Mouse (Mus musculus) embryonic facial prominence, embryonic 15.5 days (tissue): ENCODE results near the gene Fdx1. TPM values are rescaled to one million over a fixed set of nuclear protein-coding genes. Genes with fewer than 3 reads are reported as not detected.

Experiments used
- ATAC-seq: fragments of 200-750 bp; cut with Nextera tagmentation; 2 replicates; pipeline ENCODE4 v1.8.0; 2017; ENCODE audit warnings: low read depth, moderate TSS enrichment; ENCODE audit not compliant: insufficient number of reproducible peaks, low FRiP score, low TSS enrichment
- H3K27ac ChIP-seq: fragments of 300-500 bp; sonication (generic); replicated peaks from 2 replicates; pipeline ENCODE4 v1.5.1; 2015; ENCODE audit warnings: mild to moderate bottlenecking, inconsistent platforms
- H3K27me3 ChIP-seq: fragments of 300-500 bp; sonication (generic); 2 replicates; pipeline ENCODE4 v1.6.1; 2015; ENCODE audit warnings: inconsistent platforms
- H3K36me3 ChIP-seq: fragments of 300-500 bp; sonication (generic); 2 replicates; pipeline ENCODE4 v1.6.1; 2015; ENCODE audit warnings: mild to moderate bottlenecking, inconsistent platforms
- H3K4me1 ChIP-seq: fragments of 300-500 bp; sonication (generic); 2 replicates; pipeline ENCODE4 v1.6.1; 2015; ENCODE audit warnings: inconsistent platforms
- H3K4me2 ChIP-seq: fragments of 300-500 bp; sonication (generic); replicated peaks from 2 replicates; pipeline ENCODE4 v1.6.1; 2015; ENCODE audit warnings: mild to moderate bottlenecking, inconsistent platforms
- H3K4me3 ChIP-seq: fragments of 300-500 bp; sonication (generic); replicated peaks from 2 replicates; pipeline ENCODE4 v1.5.1; 2015; ENCODE audit warnings: mild to moderate bottlenecking, inconsistent platforms
- H3K9ac ChIP-seq: fragments of 300-500 bp; sonication (generic); 2 replicates; pipeline ENCODE4 v1.6.1; 2015; ENCODE audit warnings: inconsistent platforms
- H3K9me3 ChIP-seq: fragments of 300-500 bp; sonication (generic); replicated peaks from 2 replicates; pipeline ENCODE4 v1.6.1; 2016; ENCODE audit warnings: inconsistent platforms
- WGBS: fragments of 180-500 bp; shearing (Covaris S2); methylation state at CpG from one replicate; pipeline ENCODE4 v1.1.7; 2015; 5-methylcytosine and 5-hydroxymethylcytosine counted together
- polyA plus RNA-seq: library from polyadenylated mRNA; unstranded; fragments of >200 nt; fragmentation: Nextera tagmentation; extraction: Ambion mirVana; gene quantifications from 2 replicates; pipeline ENCODE4 v1.2.1, GENCODE M21; 2015

Gene Fdx1
- polyA plus RNA-seq, 1 experiment from 2014 or later: 69.8 TPM

DNA sequence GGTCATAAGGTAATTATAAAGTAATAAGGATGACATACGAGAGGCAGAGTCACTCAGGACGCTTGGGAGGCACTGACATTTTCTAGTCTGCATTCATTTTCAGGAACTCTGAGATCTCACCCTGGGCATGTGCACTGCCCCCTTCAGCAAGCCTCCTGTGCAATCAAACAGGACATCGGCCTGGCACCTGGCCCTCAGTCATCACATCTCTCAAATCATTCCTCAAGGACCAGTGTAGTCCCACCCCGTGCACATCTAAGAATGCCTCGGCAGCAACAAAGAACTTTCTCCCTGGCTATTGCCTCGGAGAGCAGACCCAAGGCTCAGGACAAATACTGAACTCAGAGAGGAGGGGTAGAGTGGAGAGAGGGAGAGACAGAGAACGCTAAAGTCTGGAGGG lies 34.7 kb downstream of the Fdx1 start:
- 37% methylated on average over 7 of the region's 7 CpGs for WGBS
- Histone ChIP-seq H3K36me3 (no peaks in the 10 kb centered on the region), H3K4me1 (peaks cover 17% of the 10 kb centered on the region), H3K9me3 (no peaks in the 10 kb centered on the region), H3K27me3 (no peaks in the 10 kb centered on the region), H3K4me2 (no peak overlapping the region), H3K9ac (no peak overlapping the region), H3K4me3 (no peak overlapping the region), H3K27ac (peak overlapping the region; percentile 34; the same call in 1 of the 2 replicates)
- peak; percentile 48 for ATAC-seq

DNA sequence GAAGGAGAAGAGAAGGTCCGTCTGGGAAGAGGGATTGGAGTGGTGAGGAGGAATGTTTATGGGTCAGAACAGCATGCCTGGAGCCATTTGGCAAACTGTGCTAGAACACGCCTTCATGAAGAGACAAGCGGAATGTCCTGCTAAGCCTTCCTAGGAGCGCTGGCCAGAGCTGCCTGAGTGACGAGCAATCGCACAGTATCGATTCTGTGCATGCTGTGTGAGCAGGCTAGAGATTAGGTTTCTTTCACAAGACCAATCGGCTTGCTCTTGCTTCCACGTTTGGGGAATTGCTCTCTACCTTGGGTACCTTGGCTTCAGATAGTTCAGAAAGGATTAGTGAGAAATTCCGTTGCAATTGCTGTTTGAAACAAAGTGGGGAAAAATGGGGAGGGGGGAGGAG lies 35.2 kb downstream of the Fdx1 start:
- H3K9ac ChIP-seq: no peak overlapping the region
- H3K4me3 ChIP-seq: 0 out of 2 replicates have a peak overlapping the region, but pooled peaks have one; percentile 3
- H3K9me3 ChIP-seq: no peaks in the 10 kb centered on the region
- H3K27me3 ChIP-seq: no peaks in the 10 kb centered on the region
- no peaks in the 10 kb centered on the region for H3K36me3 ChIP-seq
- peaks cover 17% of the 10 kb centered on the region for H3K4me1 ChIP-seq
- peak overlapping the region; percentile 39 for H3K4me2 ChIP-seq
- 13% methylated on average over 10 of the region's 10 CpGs for WGBS
- peak; percentile 74 for ATAC-seq
- H3K27ac ChIP-seq: peak overlapping the region; percentile 78

- peaks cover 17% of the 10 kb centered on the region for H3K4me1 ChIP-seq
- H3K27ac ChIP-seq: peak overlapping the region; percentile 78
- no peaks in the 10 kb centered on the region for H3K9me3 ChIP-seq
- no peaks in the 10 kb centered on the region for H3K36me3 ChIP-seq
- H3K27me3 ChIP-seq: no peaks in the 10 kb centered on the region
- no peak for ATAC-seq
- H3K4me3 ChIP-seq: no peak overlapping the region
- 56% methylated on average over 3 of the region's 3 CpGs for WGBS
- H3K9ac ChIP-seq: no peak overlapping the region
- H3K4me2 ChIP-seq: peak overlapping the region; percentile 39
These were observed 35.7 kb downstream of the Fdx1 start for GRCm38 (mm10) chr9:51927680-51928079.

DNA sequence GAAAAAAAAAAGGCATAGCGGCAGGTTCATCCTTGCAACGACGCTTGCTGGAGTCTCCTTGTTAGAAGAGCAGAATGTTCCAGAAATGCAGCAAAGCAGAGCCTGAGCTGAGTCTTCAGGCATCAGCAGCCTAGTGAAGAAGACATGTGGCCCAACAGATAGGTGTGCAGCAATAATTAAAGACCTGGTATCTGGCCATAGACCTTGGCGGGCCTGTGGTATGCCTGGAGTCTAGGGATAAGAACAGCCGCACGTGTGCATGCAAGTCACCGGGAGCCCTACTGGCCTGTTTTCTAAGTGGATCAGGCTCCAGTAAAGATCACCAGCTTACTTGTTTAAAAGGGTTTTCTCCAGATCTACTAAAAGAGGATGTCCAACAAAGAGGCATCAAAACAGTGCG lies 36.7 kb downstream of the Fdx1 start:
- H3K4me3 ChIP-seq: no peak overlapping the region
- H3K4me1 ChIP-seq: peaks cover 17% of the 10 kb centered on the region
- H3K9me3 ChIP-seq: no peaks in the 10 kb centered on the region
- H3K4me2 ChIP-seq: no peak overlapping the region
- H3K36me3 ChIP-seq: no peaks in the 10 kb centered on the region
- H3K27me3 ChIP-seq: no peaks in the 10 kb centered on the region
- H3K27ac ChIP-seq: no peak overlapping the region
- no peak overlapping the region for H3K9ac ChIP-seq
- 87% methylated on average over 8 of the region's 8 CpGs for WGBS
- ATAC-seq: no peak

GRCm38 (mm10) chr9:51924551-51925081 lies 38.7 kb downstream of the Fdx1 start:
- Histone ChIP-seq H3K9ac (no peak overlapping the region), H3K36me3 (no peaks in the 10 kb centered on the region), H3K27ac (no peak overlapping the region), H3K4me1 (peaks cover 15% of the 10 kb centered on the region), H3K27me3 (no peaks in the 10 kb centered on the region), H3K4me3 (no peak overlapping the region), H3K9me3 (no peaks in the 10 kb centered on the region), H3K4me2 (no peak overlapping the region)
- 73% methylated on average over 8 of the region's 8 CpGs for WGBS
- no peak for ATAC-seq

DNA sequence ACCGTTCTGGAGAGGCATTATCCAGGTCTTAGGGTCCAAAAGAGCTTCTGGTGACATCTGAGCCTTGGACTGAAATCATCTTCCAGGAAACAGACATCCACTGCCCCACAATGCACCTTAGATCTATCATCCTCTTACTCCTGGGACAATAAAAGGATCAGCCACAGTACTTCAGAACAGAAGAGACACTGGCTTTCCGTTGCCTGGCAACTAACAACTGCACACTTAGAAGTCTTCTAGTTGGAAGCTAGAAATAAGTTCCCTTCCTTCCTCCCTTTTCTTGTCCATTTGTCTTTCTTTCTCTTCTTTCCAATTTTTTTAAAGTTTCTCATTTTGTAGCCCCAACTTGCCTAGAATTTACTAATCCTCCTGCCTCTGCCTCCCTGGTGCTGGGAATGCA lies 40.6 kb downstream of the Fdx1 start:
- H3K4me1 ChIP-seq: peaks cover 4% of the 10 kb centered on the region; the same call in 1 of the 2 replicates
- no peak for ATAC-seq
- H3K4me3 ChIP-seq: no peak overlapping the region
- H3K36me3 ChIP-seq: no peaks in the 10 kb centered on the region
- 73% methylated on average over 2 of the region's 2 CpGs for WGBS
- no peak overlapping the region for H3K4me2 ChIP-seq
- H3K27me3 ChIP-seq: no peaks in the 10 kb centered on the region
- no peak overlapping the region for H3K9ac ChIP-seq
- H3K9me3 ChIP-seq: no peaks in the 10 kb centered on the region
- H3K27ac ChIP-seq: no peak overlapping the region

- Histone ChIP-seq H3K27me3 (no peaks in the 10 kb centered on the region), H3K4me1 (no peaks in the 10 kb centered on the region), H3K27ac (no peak overlapping the region), H3K4me3 (no peak overlapping the region), H3K4me2 (no peak overlapping the region), H3K36me3 (no peaks in the 10 kb centered on the region), H3K9ac (no peak overlapping the region), H3K9me3 (no peaks in the 10 kb centered on the region)
- no peak for ATAC-seq
- WGBS: 73% methylated on average over 1 of the region's 1 CpGs
These were observed 47.8 kb downstream of the Fdx1 start for GRCm38 (mm10) chr9:51915580-51915979.

GRCm38 (mm10) chr9:51914481-51915120 lies 48.8 kb downstream of the Fdx1 start:
- 72% methylated on average over 15 of the region's 15 CpGs for WGBS
- H3K9ac ChIP-seq: no peak overlapping the region
- no peaks in the 10 kb centered on the region for H3K36me3 ChIP-seq
- H3K4me2 ChIP-seq: no peak overlapping the region
- H3K9me3 ChIP-seq: no peaks in the 10 kb centered on the region
- no peak overlapping the region for H3K27ac ChIP-seq
- no peak for ATAC-seq
- no peaks in the 10 kb centered on the region for H3K4me1 ChIP-seq
- no peaks in the 10 kb centered on the region for H3K27me3 ChIP-seq
- H3K4me3 ChIP-seq: no peak overlapping the region

- Histone ChIP-seq H3K27me3 (no peaks in the 10 kb centered on the region), H3K36me3 (no peaks in the 10 kb centered on the region), H3K4me1 (no peaks in the 10 kb centered on the region), H3K4me3 (no peak overlapping the region), H3K9me3 (no peaks in the 10 kb centered on the region), H3K9ac (no peak overlapping the region), H3K27ac (no peak overlapping the region), H3K4me2 (no peak overlapping the region)
- ATAC-seq: no peak
- WGBS: 15% methylated on average over 2 of the region's 2 CpGs
These were observed 54.5 kb downstream of the Fdx1 start for GRCm38 (mm10) chr9:51908838-51909237.

GRCm38 (mm10) chr9:51908255-51908654 lies 55.1 kb downstream of the Fdx1 start:
- no peak overlapping the region for H3K4me3 ChIP-seq
- no peak overlapping the region for H3K9ac ChIP-seq
- no peak overlapping the region for H3K27ac ChIP-seq
- H3K4me2 ChIP-seq: no peak overlapping the region
- H3K9me3 ChIP-seq: no peaks in the 10 kb centered on the region
- H3K27me3 ChIP-seq: no peaks in the 10 kb centered on the region
- 73% methylated on average over 3 of the region's 3 CpGs for WGBS
- H3K36me3 ChIP-seq: no peaks in the 10 kb centered on the region
- H3K4me1 ChIP-seq: no peaks in the 10 kb centered on the region
- ATAC-seq: no peak

GRCm38 (mm10) chr9:51906938-51907337 lies 56.4 kb downstream of the Fdx1 start:
- Histone ChIP-seq H3K27me3 (no peaks in the 10 kb centered on the region), H3K9me3 (0 out of 2 replicates have a peak, but pooled peaks cover 4% of the 10 kb centered on the region), H3K4me3 (no peak overlapping the region), H3K27ac (no peak overlapping the region), H3K4me1 (no peaks in the 10 kb centered on the region), H3K36me3 (no peaks in the 10 kb centered on the region), H3K4me2 (no peak overlapping the region), H3K9ac (no peak overlapping the region)
- WGBS: 83% methylated on average over 8 of the region's 8 CpGs
- no peak for ATAC-seq
